Comparison of ENCODE assay signal across 27 mouse cellular contexts in the genomic region with DNA sequence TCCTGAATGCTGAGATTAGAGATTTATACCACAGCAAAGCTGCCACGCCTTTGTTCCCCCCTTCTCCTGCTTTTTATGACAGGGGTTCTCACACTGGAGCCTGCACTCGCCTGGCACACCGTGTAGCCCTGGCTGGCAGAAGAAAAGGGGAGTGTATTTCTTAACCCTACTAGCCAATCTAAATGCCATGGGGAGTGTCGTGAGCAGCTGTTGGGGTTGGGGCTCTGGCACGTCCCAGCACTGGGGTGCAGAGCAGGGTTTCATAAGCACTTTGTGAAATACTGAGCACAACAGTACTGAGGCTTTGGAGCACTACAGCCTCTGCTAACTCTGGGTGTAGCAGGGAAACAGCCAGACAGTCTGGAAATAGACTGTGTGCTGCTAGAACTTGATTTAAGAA. TPM values are rescaled to one million over a fixed set of nuclear protein-coding genes. Genes with fewer than 3 reads are reported as not detected.
DNase-seq lines count a peak whose midpoint lies in the region; ATAC-seq and TF ChIP-seq lines count a peak whose summit lies in the region.
"Had no signal": no experiment of that assay in that cellular context is flagged by ENCODE, and none has a peak within 500 bp of the region (broad histone marks: within the 10 kb centered on the region; RNA-seq: fewer than 3 reads in every experiment).

No protein-coding gene starts in this region.

- TF ChIP-seq CTCF in gastrocnemius, adult 2 months (IDR thresholded peaks at IDR 0.05), result no peak
- no peak for TF ChIP-seq CTCF in intestine, postnatal 0 days (IDR thresholded peaks at IDR 0.05; ENCODE audit: low read depth)

- no peaks in the 10 kb centered on the region for H3K9me3 ChIP-seq in intestine, postnatal 0 days (ENCODE audit: control insufficient read depth)
- no peaks in the 10 kb centered on the region for H3K9me3 ChIP-seq in intestine, embryonic 15.5 days
- H3K9me3 ChIP-seq: embryonic facial prominence, embryonic 13.5 days; embryonic facial prominence, embryonic 15.5 days; forebrain, embryonic 10.5 days; forebrain, embryonic 12.5 days; G1E had no signal

- H3K4me3 ChIP-seq in gastrocnemius, adult 2 months, result no peak overlapping the region
- no peak overlapping the region for H3K4me3 ChIP-seq in intestine, postnatal 0 days (ENCODE audit: low read depth, low read length)
- H3K4me3 ChIP-seq in intestine, embryonic 15.5 days (replicated peaks), result no peak overlapping the region
- H3K4me3 ChIP-seq: embryonic facial prominence, embryonic 13.5 days; embryonic facial prominence, embryonic 15.5 days; erythroblast, embryonic 14.5 days; forebrain, embryonic 10.5 days; forebrain, embryonic 12.5 days had no signal

- no peaks in the 10 kb centered on the region for H3K4me1 ChIP-seq in intestine, postnatal 0 days (replicated peaks; ENCODE audit: control insufficient read depth, insufficient read depth, low read length)
- no peaks in the 10 kb centered on the region for H3K4me1 ChIP-seq in intestine, embryonic 15.5 days (replicated peaks)

- peak; percentile 40 for DNase-seq in adrenal gland, adult 2 months
- DNase-seq in adrenal gland, postnatal 4 days (ENCODE audit: low spot score in 2 of 2), result no peak
- DNase-seq in gastrocnemius, adult 2 months, result peak; percentile 21
- DNase-seq in gastrocnemius, postnatal 10 days, result no peak
- DNase-seq in cerebellum, adult 8-10 months, result no peak
- DNase-seq: adrenal gland, adult 8-10 months; B cell, adult 2 months; cerebellum, adult 11-12 months; cerebellum, adult 2 months; cerebellum, adult 9-11 months; cerebellum, postnatal 14 days; cerebellum, postnatal 36 days; embryo, embryonic 11 days had no signal

- intact Hi-C loops in gastrocnemius, adult 2 months (cut with DNase I), result no loop called here

- no peak overlapping the region for H3K27ac ChIP-seq in gastrocnemius, adult 2 months
- no peak overlapping the region for H3K27ac ChIP-seq in intestine, postnatal 0 days (ENCODE audit: low read depth, low read length)
- no peak overlapping the region for H3K27ac ChIP-seq in intestine, embryonic 15.5 days
- H3K27ac ChIP-seq: embryonic facial prominence, embryonic 13.5 days; embryonic facial prominence, embryonic 15.5 days; forebrain, embryonic 10.5 days; forebrain, embryonic 12.5 days had no signal

- no peak overlapping the region for H3K4me2 ChIP-seq in intestine, postnatal 0 days (replicated peaks; ENCODE audit: low read depth)
- H3K4me2 ChIP-seq in intestine, embryonic 15.5 days (replicated peaks), result no peak overlapping the region
- H3K4me2 ChIP-seq: embryonic facial prominence, embryonic 13.5 days; embryonic facial prominence, embryonic 15.5 days; forebrain, embryonic 12.5 days had no signal

- H3K27me3 ChIP-seq in intestine, postnatal 0 days (replicated peaks; ENCODE audit: control insufficient read depth, insufficient read depth, low read length), result no peaks in the 10 kb centered on the region
- no peaks in the 10 kb centered on the region for H3K27me3 ChIP-seq in intestine, embryonic 15.5 days (replicated peaks)
- H3K27me3 ChIP-seq: CH12.LX; embryonic facial prominence, embryonic 13.5 days; embryonic facial prominence, embryonic 15.5 days; forebrain, embryonic 12.5 days; Patski had no signal

- WGBS in intestine, postnatal 0 days, result 48% methylated on average over 5 of the region's 5 CpGs
- 72% methylated on average over 5 of the region's 5 CpGs for WGBS in intestine, embryonic 15.5 days

- peaks cover 57% of the 10 kb centered on the region for H3K36me3 ChIP-seq in intestine, postnatal 0 days (ENCODE audit: control insufficient read depth, insufficient read depth)
- peaks cover 39% of the 10 kb centered on the region for H3K36me3 ChIP-seq in intestine, embryonic 15.5 days

- H3K9ac ChIP-seq in intestine, postnatal 0 days (ENCODE audit: low read depth, low read length), result no peak overlapping the region
- H3K9ac ChIP-seq in intestine, embryonic 15.5 days, result no peak overlapping the region
- H3K9ac ChIP-seq: embryonic facial prominence, embryonic 13.5 days; embryonic facial prominence, embryonic 15.5 days; forebrain, embryonic 12.5 days had no signal

- peak; percentile 36 for ATAC-seq in intestine, postnatal 0 days
- ATAC-seq in intestine, embryonic 15.5 days, result no peak
- ATAC-seq: activated CD4-positive, CD25-positive, alpha-beta regulatory T cell, adult 4 months; CD4-positive, CD25-positive, alpha-beta regulatory T cell, adult 4 months; forebrain, embryonic 14.5 days; forebrain, embryonic 16.5 days; Patski had no signal

RNA-seq across cellular contexts. Expression of a gene that starts 6.0 kb away (rescaled TPM):
- total RNA-seq in adrenal gland, adult 2 months (2021), result 10 to 100 TPM; 40.6 to 50.1 TPM
- 17.2 and 20.5 TPM in 2 replicates for polyA plus RNA-seq in adrenal gland, adult 2 months (2012; rRNA removed)
- 10 to 100 TPM; 45.1 to 47.0 TPM for total RNA-seq in adrenal gland, postnatal 4 days (2021)
- total RNA-seq in gastrocnemius, adult 2 months (2021), result 10 to 100 TPM; 20.1 to 24.0 TPM
- 10 to 100 TPM; 18.1 to 21.7 TPM for total RNA-seq in gastrocnemius, postnatal 10 days (2021)
- polyA plus RNA-seq in intestine, postnatal 0 days (2015; fragmentation: Nextera tagmentation; extraction: Ambion mirVana), result 22.8 and 25.1 TPM in 2 replicates
- polyA plus RNA-seq in intestine, embryonic 15.5 days (2015; fragmentation: Nextera tagmentation; extraction: Ambion mirVana), result 67.1 and 71.1 TPM in 2 replicates

RNA-seq across cellular contexts. Expression of a gene that starts 29.4 kb away (rescaled TPM):
- under 1 TPM; 0.35 to 0.37 TPM for total RNA-seq in adrenal gland, adult 2 months (2021)
- polyA plus RNA-seq in adrenal gland, adult 2 months (2012; rRNA removed), result 0.50 and 0.68 TPM in 2 replicates
- 1 to 10 TPM; 1.1 to 1.3 TPM for total RNA-seq in adrenal gland, postnatal 4 days (2021)
- under 1 TPM; 0.56 to 0.59 TPM for total RNA-seq in gastrocnemius, adult 2 months (2021)
- 1 to 10 TPM; 2.1 to 3.4 TPM for total RNA-seq in gastrocnemius, postnatal 10 days (2021)
- 0.07 and 0.14 TPM in 2 replicates for polyA plus RNA-seq in intestine, postnatal 0 days (2015; fragmentation: Nextera tagmentation; extraction: Ambion mirVana)
- polyA plus RNA-seq in intestine, embryonic 15.5 days (2015; fragmentation: Nextera tagmentation; extraction: Ambion mirVana), result 0.10 and 0.18 TPM in 2 replicates
- polyA plus RNA-seq: erythroblast, embryonic 14.5 days; G1E had no signal

RNA-seq across cellular contexts. Expression of a gene that starts 36.1 kb away (rescaled TPM):
- 10 to 100 TPM; 21.7 to 27.9 TPM for total RNA-seq in adrenal gland, adult 2 months (2021)
- polyA plus RNA-seq in adrenal gland, adult 2 months (2012; rRNA removed), result 8.4 and 10.7 TPM in 2 replicates
- 10 to 100 TPM; 37.2 to 39.0 TPM for total RNA-seq in adrenal gland, postnatal 4 days (2021)
- 1 to 10 TPM; 3.5 to 5.1 TPM for total RNA-seq in gastrocnemius, adult 2 months (2021)
- 10 to 100 TPM; 18.5 to 22.0 TPM for total RNA-seq in gastrocnemius, postnatal 10 days (2021)
- 8.3 and 10.0 TPM in 2 replicates for polyA plus RNA-seq in intestine, postnatal 0 days (2015; fragmentation: Nextera tagmentation; extraction: Ambion mirVana)
- 11.3 and 11.4 TPM in 2 replicates for polyA plus RNA-seq in intestine, embryonic 15.5 days (2015; fragmentation: Nextera tagmentation; extraction: Ambion mirVana)

Comparison
In these comparisons a context has a peak if more than half of its experiments do, and no peak if none do; other contexts are left out.
1. DNase-seq: peak in adrenal gland, adult 2 months (single experiment) and gastrocnemius, adult 2 months (single experiment); none in adrenal gland, postnatal 4 days (0 of 2), gastrocnemius, postnatal 10 days (single experiment) and cerebellum, adult 8-10 months (single experiment).